Mouse (Mus musculus) megakaryocyte, embryonic 14.5 days (primary cell): ENCODE data around the gene Dmkn.

Experiments
- FLI1 ChIP-seq: IDR thresholded peaks from 2 replicates; pipeline ENCODE4 v1.6.1; 2012; ENCODE audit warnings: low read length, inconsistent platforms, mixed read lengths
- GATA1 ChIP-seq: IDR thresholded peaks from 3 replicates; pipeline ENCODE4 v1.6.1; 2012; ENCODE audit warnings: mixed read lengths, low read length, inconsistent platforms, borderline replicate concordance

DNA sequence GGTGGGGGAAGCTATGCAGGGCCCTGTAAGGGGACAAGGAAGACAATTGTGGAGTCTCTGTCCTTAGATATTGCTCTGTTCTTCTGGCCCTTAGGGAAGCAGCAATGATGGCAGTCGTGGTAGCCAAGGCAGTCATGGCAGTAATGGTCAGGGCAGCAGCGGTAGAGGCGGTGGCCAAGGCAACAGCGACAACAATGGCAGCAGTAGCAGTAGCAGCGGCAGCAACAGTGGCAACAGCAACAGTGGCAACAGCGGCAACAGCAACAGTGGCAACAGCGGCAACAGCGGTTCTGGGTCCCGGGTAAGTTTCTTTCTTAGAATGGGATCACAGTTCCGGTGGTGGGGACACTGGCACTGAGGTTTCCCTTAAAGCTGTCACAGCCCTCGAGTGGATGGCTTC lies 1.6 kb downstream of the Dmkn start:
- TF ChIP-seq GATA1 (no peak), FLI1 (no peak)
